Mouse (Mus musculus): ENCODE measurements at regions not wholly inside any gene's neighbourhood (a gene's known extent, or its start where the extent isn't known, plus 50 kb on each side); places are given as distances from the start of the nearest gene placed in this dataset.

DNA sequence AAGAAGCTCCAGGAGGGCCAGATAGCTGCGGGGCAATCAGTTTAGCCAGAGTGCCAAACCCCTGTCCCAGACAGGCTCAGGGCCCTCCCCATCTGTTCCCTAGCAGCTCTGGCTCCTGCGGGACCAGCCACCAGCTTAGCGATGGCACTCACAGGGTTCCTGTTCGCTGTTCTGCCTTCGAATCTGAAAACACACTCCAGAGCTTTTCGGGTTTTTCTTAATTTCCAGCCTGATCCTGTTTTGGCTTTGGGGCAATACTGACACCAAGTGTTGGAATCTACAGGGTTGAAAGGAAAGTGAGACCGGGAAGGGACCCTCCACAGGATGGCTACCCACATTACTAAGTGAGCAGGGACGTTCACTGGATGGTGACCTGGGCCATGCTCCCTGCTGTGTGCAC, 50.6 kb upstream of the Enpp6 start:
- TF ChIP-seq CTCF (IDR thresholded peaks at IDR 0.05; ENCODE audit: low read depth, low read length) (no peak; the same call in 1 of the 2 replicates), POLR2A (IDR thresholded peaks at IDR 0.05; ENCODE audit: borderline replicate concordance, low read depth, low read length) (no peak)
